Mouse (Mus musculus): ENCODE measurements around the gene Mical2. TPM values are rescaled to one million over a fixed set of nuclear protein-coding genes. Genes with fewer than 3 reads are reported as not detected.

The Mical2 gene
- polyA plus RNA-seq, 1 experiment from 2014 or later, result 140 TPM

GRCm38 (mm10) chr7:112405061-112405460 lies 179.4 kb downstream of the Mical2 start:
- no peak for ATAC-seq (ENCODE audit: insufficient number of reproducible peaks, insufficient read depth, low FRiP score, low read depth)
- no peaks in the 10 kb centered on the region for H3K9me3 ChIP-seq (ENCODE audit: control insufficient read depth, low read length)
- no peak overlapping the region for H3K4me2 ChIP-seq (ENCODE audit: low read length)
- no peak overlapping the region for H3K27ac ChIP-seq (replicated peaks in 1 of 2; ENCODE audit: control insufficient read depth in 1 of 2, insufficient read depth in 1 of 2, low read depth in 2 of 2, low read length in 2 of 2)
- 36% methylated on average over 2 of the region's 2 CpGs for WGBS
- 0 out of 2 replicates have a peak overlapping the region, but pooled peaks have one; percentile 9 for H3K9ac ChIP-seq (ENCODE audit: low read length)
- H3K4me3 ChIP-seq (ENCODE audit: control insufficient read depth in 1 of 2, insufficient read depth in 1 of 2, low read depth in 1 of 2, low read length in 2 of 2), result no peak overlapping the region
- peaks cover 13 to 25% of the 10 kb centered on the region in 2 experiments for H3K4me1 ChIP-seq (ENCODE audit: control insufficient read depth in 2 of 2, insufficient read depth in 2 of 2, low read length in 2 of 2)
- no peaks in the 10 kb centered on the region for H3K27me3 ChIP-seq (ENCODE audit: control insufficient read depth, insufficient read depth, low read length)
- no peaks in the 10 kb centered on the region for H3K36me3 ChIP-seq (ENCODE audit: control insufficient read depth, insufficient read depth, low read length)

- 63% methylated on average over 8 of the region's 8 CpGs for WGBS
Observed at GRCm38 (mm10) chr7:112405578-112405977, 179.9 kb downstream of the Mical2 start.

GRCm38 (mm10) chr7:112407597-112407996 lies 181.9 kb downstream of the Mical2 start:
- no peaks in the 10 kb centered on the region for H3K27me3 ChIP-seq (ENCODE audit: control insufficient read depth, insufficient read depth, low read length)
- H3K4me3 ChIP-seq (ENCODE audit: control insufficient read depth in 1 of 2, insufficient read depth in 1 of 2, low read depth in 1 of 2, low read length in 2 of 2), result no peak overlapping the region
- peak; percentile 64; the same call in 1 of the 2 replicates for ATAC-seq (ENCODE audit: insufficient number of reproducible peaks, insufficient read depth, low FRiP score, low read depth)
- H3K9me3 ChIP-seq (ENCODE audit: control insufficient read depth, low read length), result no peaks in the 10 kb centered on the region
- peak overlapping the region; percentile 85 to 90 for H3K27ac ChIP-seq (replicated peaks in 1 of 2; ENCODE audit: control insufficient read depth in 1 of 2, insufficient read depth in 1 of 2, low read depth in 2 of 2, low read length in 2 of 2)
- peaks cover 13 to 31% of the 10 kb centered on the region in 2 experiments for H3K4me1 ChIP-seq (ENCODE audit: control insufficient read depth in 2 of 2, insufficient read depth in 2 of 2, low read length in 2 of 2)
- H3K4me2 ChIP-seq (ENCODE audit: low read length), result peak overlapping the region; percentile 45
- WGBS, result 18% methylated on average over 7 of the region's 7 CpGs
- H3K36me3 ChIP-seq (ENCODE audit: control insufficient read depth, insufficient read depth, low read length), result no peaks in the 10 kb centered on the region
- H3K9ac ChIP-seq (ENCODE audit: low read length), result peak overlapping the region; percentile 50; the same call in 1 of the 2 replicates

More at GRCm38 (mm10) chr7:112405578-112405977, 179.9 kb downstream of the Mical2 start:
- H3K9ac ChIP-seq (ENCODE audit: low read length), result 0 out of 2 replicates have a peak overlapping the region, but pooled peaks have one; percentile 9
- no peaks in the 10 kb centered on the region for H3K27me3 ChIP-seq (ENCODE audit: control insufficient read depth, insufficient read depth, low read length)
- no peak overlapping the region for H3K27ac ChIP-seq (replicated peaks in 1 of 2; ENCODE audit: control insufficient read depth in 1 of 2, insufficient read depth in 1 of 2, low read depth in 2 of 2, low read length in 2 of 2)
- no peak overlapping the region for H3K4me3 ChIP-seq (ENCODE audit: control insufficient read depth in 1 of 2, insufficient read depth in 1 of 2, low read depth in 1 of 2, low read length in 2 of 2)
- no peaks in the 10 kb centered on the region for H3K36me3 ChIP-seq (ENCODE audit: control insufficient read depth, insufficient read depth, low read length)
- H3K9me3 ChIP-seq (ENCODE audit: control insufficient read depth, low read length), result no peaks in the 10 kb centered on the region
- H3K4me2 ChIP-seq (ENCODE audit: low read length), result no peak overlapping the region
- peaks cover 13 to 25% of the 10 kb centered on the region in 2 experiments for H3K4me1 ChIP-seq (ENCODE audit: control insufficient read depth in 2 of 2, insufficient read depth in 2 of 2, low read length in 2 of 2)
- ATAC-seq (ENCODE audit: insufficient number of reproducible peaks, insufficient read depth, low FRiP score, low read depth), result no peak

GRCm38 (mm10) chr7:112409991-112410390 lies 184.3 kb downstream of the Mical2 start:
- H3K9me3 ChIP-seq (ENCODE audit: control insufficient read depth, low read length), result no peaks in the 10 kb centered on the region
- WGBS, result 77% methylated on average over 3 of the region's 3 CpGs
- no peak overlapping the region for H3K4me2 ChIP-seq (ENCODE audit: low read length)
- H3K4me1 ChIP-seq (ENCODE audit: control insufficient read depth in 2 of 2, insufficient read depth in 2 of 2, low read length in 2 of 2), result peaks cover 13 to 29% of the 10 kb centered on the region in 2 experiments
- no peaks in the 10 kb centered on the region for H3K36me3 ChIP-seq (ENCODE audit: control insufficient read depth, insufficient read depth, low read length)
- no peak for ATAC-seq (ENCODE audit: insufficient number of reproducible peaks, insufficient read depth, low FRiP score, low read depth)
- H3K4me3 ChIP-seq (ENCODE audit: control insufficient read depth in 1 of 2, insufficient read depth in 1 of 2, low read depth in 1 of 2, low read length in 2 of 2), result no peak overlapping the region
- no peaks in the 10 kb centered on the region for H3K27me3 ChIP-seq (ENCODE audit: control insufficient read depth, insufficient read depth, low read length)
- no peak overlapping the region for H3K9ac ChIP-seq (ENCODE audit: low read length)
- no peak overlapping the region for H3K27ac ChIP-seq (replicated peaks in 1 of 2; ENCODE audit: control insufficient read depth in 1 of 2, insufficient read depth in 1 of 2, low read depth in 2 of 2, low read length in 2 of 2)

- peaks cover 15 to 16% of the 10 kb centered on the region in 2 experiments for H3K4me1 ChIP-seq (ENCODE audit: control insufficient read depth in 2 of 2, insufficient read depth in 2 of 2, low read length in 2 of 2)
- H3K4me2 ChIP-seq (ENCODE audit: low read length), result no peak overlapping the region
- WGBS, result 92% methylated on average over 6 of the region's 6 CpGs
- H3K27ac ChIP-seq (replicated peaks in 1 of 2; ENCODE audit: control insufficient read depth in 1 of 2, insufficient read depth in 1 of 2, low read depth in 2 of 2, low read length in 2 of 2), result no peak overlapping the region
- no peaks in the 10 kb centered on the region for H3K9me3 ChIP-seq (ENCODE audit: control insufficient read depth, low read length)
- ATAC-seq (ENCODE audit: insufficient number of reproducible peaks, insufficient read depth, low FRiP score, low read depth), result no peak
- H3K4me3 ChIP-seq (ENCODE audit: control insufficient read depth in 1 of 2, insufficient read depth in 1 of 2, low read depth in 1 of 2, low read length in 2 of 2), result no peak overlapping the region
- H3K27me3 ChIP-seq (ENCODE audit: control insufficient read depth, insufficient read depth, low read length), result no peaks in the 10 kb centered on the region
- no peaks in the 10 kb centered on the region for H3K36me3 ChIP-seq (ENCODE audit: control insufficient read depth, insufficient read depth, low read length)
- no peak overlapping the region for H3K9ac ChIP-seq (ENCODE audit: low read length)
Observed at GRCm38 (mm10) chr7:112413286-112413685, 187.6 kb downstream of the Mical2 start.

GRCm38 (mm10) chr7:112416058-112416526 lies 190.4 kb downstream of the Mical2 start:
- H3K4me1 ChIP-seq (ENCODE audit: control insufficient read depth in 2 of 2, insufficient read depth in 2 of 2, low read length in 2 of 2), result peaks cover 11 to 13% of the 10 kb centered on the region in 2 experiments
- 31% methylated on average over 14 of the region's 14 CpGs for WGBS
- no peak overlapping the region for H3K9ac ChIP-seq (ENCODE audit: low read length)
- H3K9me3 ChIP-seq (ENCODE audit: control insufficient read depth, low read length), result no peaks in the 10 kb centered on the region
- H3K4me2 ChIP-seq (ENCODE audit: low read length), result no peak overlapping the region
- no peak overlapping the region for H3K4me3 ChIP-seq (ENCODE audit: control insufficient read depth in 1 of 2, insufficient read depth in 1 of 2, low read depth in 1 of 2, low read length in 2 of 2)
- H3K36me3 ChIP-seq (ENCODE audit: control insufficient read depth, insufficient read depth, low read length), result no peaks in the 10 kb centered on the region
- H3K27me3 ChIP-seq (ENCODE audit: control insufficient read depth, insufficient read depth, low read length), result no peaks in the 10 kb centered on the region
- no peak for ATAC-seq (ENCODE audit: insufficient number of reproducible peaks, insufficient read depth, low FRiP score, low read depth)
- H3K27ac ChIP-seq (replicated peaks in 1 of 2; ENCODE audit: control insufficient read depth in 1 of 2, insufficient read depth in 1 of 2, low read depth in 2 of 2, low read length in 2 of 2), result no peak overlapping the region

GRCm38 (mm10) chr7:112416730-112417513 lies 191.3 kb downstream of the Mical2 start:
- ATAC-seq (ENCODE audit: insufficient number of reproducible peaks, insufficient read depth, low FRiP score, low read depth), result no peak
- H3K9ac ChIP-seq (ENCODE audit: low read length), result no peak overlapping the region
- no peak overlapping the region for H3K4me3 ChIP-seq (ENCODE audit: control insufficient read depth in 1 of 2, insufficient read depth in 1 of 2, low read depth in 1 of 2, low read length in 2 of 2)
- H3K4me1 ChIP-seq (ENCODE audit: control insufficient read depth in 2 of 2, insufficient read depth in 2 of 2, low read length in 2 of 2), result peaks cover 7 to 13% of the 10 kb centered on the region in 2 experiments
- H3K4me2 ChIP-seq (ENCODE audit: low read length), result no peak overlapping the region
- 35% methylated on average over 7 of the region's 7 CpGs for WGBS
- no peak overlapping the region for H3K27ac ChIP-seq (replicated peaks in 1 of 2; ENCODE audit: control insufficient read depth in 1 of 2, insufficient read depth in 1 of 2, low read depth in 2 of 2, low read length in 2 of 2)
- H3K36me3 ChIP-seq (ENCODE audit: control insufficient read depth, insufficient read depth, low read length), result no peaks in the 10 kb centered on the region
- no peaks in the 10 kb centered on the region for H3K27me3 ChIP-seq (ENCODE audit: control insufficient read depth, insufficient read depth, low read length)
- no peaks in the 10 kb centered on the region for H3K9me3 ChIP-seq (ENCODE audit: control insufficient read depth, low read length)

Measured in heart, embryonic 14.5 days (tissue).